Mouse (Mus musculus) G1E (cell line): ENCODE results near the gene Npr1. TPM values are rescaled to one million over a fixed set of nuclear protein-coding genes. Genes with fewer than 3 reads are reported as not detected.

ENCODE experiments used
- ATAC-seq: 2 replicates; pipeline ENCODE4 v1.8.0; 2016; ENCODE audit warnings: mild to moderate bottlenecking; ENCODE audit not compliant: insufficient number of reproducible peaks, poor library complexity, low FRiP score, severe bottlenecking; ENCODE audit errors: extremely low read depth
- DNase-seq: peaks from one replicate; pipeline ENCODE4 v3.0.0; 2012; ENCODE audit warnings: low spot score
- H3K27me3 ChIP-seq: 2 replicates; pipeline ENCODE4 v1.6.1; 2012; ENCODE audit warnings: mild to moderate bottlenecking, low read length, inconsistent platforms; ENCODE audit not compliant: insufficient read depth
- H3K36me3 ChIP-seq: replicated peaks from 2 replicates; pipeline ENCODE3; 2012; ENCODE audit warnings: mild to moderate bottlenecking, inconsistent platforms
- H3K4me1 ChIP-seq: 2 replicates; pipeline ENCODE4 v1.6.1; 2012; ENCODE audit warnings: low read depth, low read length, inconsistent platforms, mixed read lengths; ENCODE audit not compliant: insufficient read depth
- H3K4me3 ChIP-seq: 2 replicates; pipeline ENCODE4 v1.5.1; 2012; ENCODE audit warnings: low read depth, mild to moderate bottlenecking, inconsistent platforms, low read length, moderate library complexity, mixed read lengths
- H3K9me3 ChIP-seq: replicated peaks from 2 replicates; pipeline ENCODE4 v1.6.1; 2012; ENCODE audit warnings: inconsistent platforms
- CTCF ChIP-seq: IDR thresholded peaks from 2 replicates; pipeline ENCODE4 v1.5.1; 2012; ENCODE audit warnings: low read depth, low read length, inconsistent platforms, mixed read lengths
- GATA1 ChIP-seq: IDR thresholded peaks from 2 replicates; pipeline ENCODE4 v1.6.1; 2012; ENCODE audit warnings: borderline replicate concordance, low read length, inconsistent platforms, mixed read lengths
- GATA2 ChIP-seq: IDR thresholded peaks from 2 replicates; pipeline ENCODE4 v1.6.1; 2012; ENCODE audit warnings: low read depth, low read length, inconsistent platforms, borderline replicate concordance
- POLR2AphosphoS5 ChIP-seq: IDR thresholded peaks from 2 replicates; pipeline ENCODE4 v1.6.1; 2012; ENCODE audit warnings: low read depth, low read length, inconsistent platforms; ENCODE audit not compliant: insufficient replicate concordance
- TAL1 ChIP-seq: conservative IDR thresholded peaks from 2 replicates; pipeline ENCODE4 v1.6.1; 2012; ENCODE audit warnings: low read depth, low read length, inconsistent platforms, mixed read lengths
- polyA plus RNA-seq: library from polyadenylated mRNA; stranded (reverse); fragments of >175 nt; gene quantifications from 2 replicates; pipeline ENCODE4 v1.2.3, GENCODE M21; 2012
- total RNA-seq, 2 experiments: library from RNA; stranded (forward) in 1 of 2; stranded (reverse) in 1 of 2; fragments of 200-1000 nt in 1 of 2; fragments of >200 nt in 1 of 2; fragmentation: Nextera tagmentation in 1 of 2; gene quantifications; 2 replicates each; pipeline ENCODE4 v1.2.3; 2014 to 2017

Gene Npr1
- total and polyA plus RNA-seq, 3 experiments, result not detected

GRCm38 (mm10) chr3:90497597-90497996 lies 31.9 kb upstream of the Npr1 start:
- DNase-seq, result no peak
- Histone ChIP-seq H3K4me3 (no peak overlapping the region), H3K27me3 (no peaks in the 10 kb centered on the region), H3K4me1 (peaks cover 8% of the 10 kb centered on the region; the same call in 1 of the 2 replicates), H3K9me3 (no peaks in the 10 kb centered on the region), H3K36me3 (peaks cover 82% of the 10 kb centered on the region)
- no peak for ATAC-seq
- TF ChIP-seq TAL1 (no peak), CTCF (no peak), GATA2 (no peak), GATA1 (no peak), POLR2AphosphoS5 (no peak)

- no peaks in the 10 kb centered on the region for H3K9me3 ChIP-seq
- peaks cover 65% of the 10 kb centered on the region for H3K36me3 ChIP-seq
- no peak for DNase-seq
- peaks cover 6% of the 10 kb centered on the region for H3K4me1 ChIP-seq
- ATAC-seq, result no peak
- no peak for TF ChIP-seq POLR2AphosphoS5
- TF ChIP-seq GATA2, result no peak
- no peak for TF ChIP-seq CTCF
- TF ChIP-seq TAL1, result no peak
- TF ChIP-seq GATA1, result no peak
- no peak overlapping the region for H3K4me3 ChIP-seq
- no peaks in the 10 kb centered on the region for H3K27me3 ChIP-seq
Measured at GRCm38 (mm10) chr3:90495850-90496525, 30.3 kb upstream of the Npr1 start.

DNA sequence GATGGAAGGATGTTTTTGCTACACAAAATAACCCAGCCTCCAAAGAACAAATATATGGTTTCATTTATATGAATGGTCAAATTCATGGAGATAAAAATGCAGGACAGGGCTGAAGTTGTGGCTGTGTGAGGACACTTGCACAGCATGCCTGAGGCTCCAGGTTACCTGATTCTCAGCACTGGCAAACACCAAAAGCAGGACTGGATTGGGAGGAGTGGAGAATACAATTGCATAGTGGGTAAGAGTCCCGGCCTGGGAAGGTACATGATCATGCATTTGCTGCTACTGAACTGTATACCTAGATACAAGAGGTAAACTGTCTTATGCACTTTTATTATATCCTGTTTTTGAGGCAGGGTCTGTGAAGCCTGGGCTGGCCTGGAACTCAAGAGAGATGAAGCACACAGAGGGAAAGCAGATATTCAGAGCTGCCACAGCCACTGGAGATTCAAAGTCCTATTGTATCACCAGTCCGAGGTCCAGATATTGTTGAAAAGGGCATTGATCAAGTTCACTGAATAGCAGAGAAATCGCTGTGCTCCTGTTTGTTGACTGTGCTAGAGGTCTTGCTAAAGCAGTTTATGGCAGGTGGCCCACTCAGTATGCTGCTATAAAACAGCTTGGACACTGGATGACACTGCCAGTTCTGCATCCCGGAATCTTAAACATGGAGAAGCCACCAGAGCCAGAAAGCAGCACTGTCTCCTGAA lies 28.3 kb upstream of the Npr1 start:
- H3K36me3 ChIP-seq, result peaks cover 62% of the 10 kb centered on the region
- peaks cover 19% of the 10 kb centered on the region for H3K4me1 ChIP-seq
- DNase-seq, result no peak
- H3K9me3 ChIP-seq, result no peaks in the 10 kb centered on the region
- no peak for ATAC-seq
- TF ChIP-seq TAL1 (no peak), POLR2AphosphoS5 (no peak; the same call in 1 of the 2 replicates), CTCF (no peak), GATA2 (no peak), GATA1 (no peak)
- H3K4me3 ChIP-seq, result no peak overlapping the region
- no peaks in the 10 kb centered on the region for H3K27me3 ChIP-seq

DNA sequence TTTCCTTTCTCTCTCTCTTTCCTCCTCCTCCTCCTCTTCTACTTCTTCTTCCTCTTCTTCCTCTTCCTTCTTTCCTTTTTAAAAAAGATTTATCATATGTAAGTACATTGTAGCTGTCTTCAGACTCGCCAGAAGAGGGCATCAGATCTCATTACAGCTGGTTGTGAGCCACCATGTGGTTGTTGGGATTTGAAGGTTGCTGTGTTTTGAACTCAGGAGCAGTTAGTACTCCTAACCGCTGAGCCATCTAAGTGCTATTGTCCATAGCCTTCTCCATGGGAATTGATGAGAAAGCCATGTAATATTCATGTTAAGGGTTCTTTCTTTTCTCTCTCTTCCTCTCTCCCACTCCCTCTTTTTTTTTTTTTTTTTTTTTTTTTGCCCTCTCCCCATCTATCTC lies 25.7 kb upstream of the Npr1 start:
- no peaks in the 10 kb centered on the region for H3K27me3 ChIP-seq
- H3K9me3 ChIP-seq, result no peaks in the 10 kb centered on the region
- H3K36me3 ChIP-seq, result peaks cover 61% of the 10 kb centered on the region
- ATAC-seq (no peak), DNase-seq (no peak)
- H3K4me3 ChIP-seq, result no peak overlapping the region; the same call in 1 of the 2 replicates
- TF ChIP-seq TAL1 (no peak), GATA2 (no peak), CTCF (no peak), POLR2AphosphoS5 (no peak), GATA1 (no peak)
- H3K4me1 ChIP-seq, result peaks cover 22% of the 10 kb centered on the region

- TF ChIP-seq CTCF (0 out of 2 replicates have a peak, but pooled peaks have one; percentile 7), POLR2AphosphoS5 (no peak)
- DNase-seq, result peak; percentile 88
- H3K27me3 ChIP-seq, result no peaks in the 10 kb centered on the region
- H3K36me3 ChIP-seq, result peaks cover 61% of the 10 kb centered on the region
- peaks cover 22% of the 10 kb centered on the region for H3K4me1 ChIP-seq
- H3K9me3 ChIP-seq, result no peaks in the 10 kb centered on the region
- H3K4me3 ChIP-seq, result peak within 1 kb of the TSS; percentile 77
- peak; percentile 99 for ATAC-seq
Measured at GRCm38 (mm10) chr3:90490696-90491256, 25.1 kb upstream of the Npr1 start, which contains the start of gene Snapin. TSS of gene Snapin (minus strand) at chr3:90491033.

- Histone ChIP-seq H3K27me3 (no peaks in the 10 kb centered on the region), H3K4me1 (peaks cover 22% of the 10 kb centered on the region), H3K36me3 (peaks cover 61% of the 10 kb centered on the region), H3K9me3 (no peaks in the 10 kb centered on the region), H3K4me3 (no peak overlapping the region)
- DNase-seq, result no peak
- TF ChIP-seq GATA2 (no peak), GATA1 (no peak), TAL1 (no peak), POLR2AphosphoS5 (no peak), CTCF (no peak)
- no peak for ATAC-seq
Measured at GRCm38 (mm10) chr3:90488576-90488975, 22.9 kb upstream of the Npr1 start.

DNA sequence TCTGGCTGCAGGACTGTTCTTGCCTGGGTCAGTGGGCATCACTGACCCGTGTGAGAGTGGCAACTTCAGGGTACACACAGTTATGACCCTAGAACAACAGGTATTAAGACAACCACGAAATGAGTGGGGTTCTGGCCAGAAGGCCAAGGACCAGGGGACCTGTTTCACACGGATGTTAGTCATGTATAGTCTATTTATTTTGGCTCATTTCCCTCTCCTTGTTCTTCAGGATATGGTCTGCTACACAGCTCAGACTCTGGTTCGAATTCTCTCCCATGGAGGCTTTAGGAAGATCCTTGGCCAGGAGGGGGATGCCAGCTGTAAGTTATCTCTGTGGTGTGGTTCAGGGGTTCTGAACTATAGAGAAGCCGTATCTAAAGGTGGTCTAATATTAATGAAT lies 21.3 kb upstream of the Npr1 start:
- peaks cover 76% of the 10 kb centered on the region for H3K36me3 ChIP-seq
- no peak for DNase-seq
- H3K4me3 ChIP-seq, result no peak overlapping the region

More for the DNA sequence above, 21.3 kb upstream of the Npr1 start:
- TF ChIP-seq TAL1, result no peak
- TF ChIP-seq GATA1, result no peak
- TF ChIP-seq POLR2AphosphoS5, result no peak
- no peak for TF ChIP-seq CTCF
- H3K27me3 ChIP-seq, result no peaks in the 10 kb centered on the region
- no peak for ATAC-seq
- no peaks in the 10 kb centered on the region for H3K9me3 ChIP-seq
- H3K4me1 ChIP-seq, result peaks cover 22% of the 10 kb centered on the region
